Mouse (Mus musculus) CD8-positive naive resting alpha-beta T cell, adult 2 months (primary cell): ENCODE results near the gene Olfr730.

ENCODE experiments used
- DNase-seq, 2 experiments: peaks; one replicate each; pipeline ENCODE4 v3.0.0; 2022; ENCODE audit warnings: low read depth in 2 of 2, low spot score in 2 of 2

Gene Olfr730

DNA sequence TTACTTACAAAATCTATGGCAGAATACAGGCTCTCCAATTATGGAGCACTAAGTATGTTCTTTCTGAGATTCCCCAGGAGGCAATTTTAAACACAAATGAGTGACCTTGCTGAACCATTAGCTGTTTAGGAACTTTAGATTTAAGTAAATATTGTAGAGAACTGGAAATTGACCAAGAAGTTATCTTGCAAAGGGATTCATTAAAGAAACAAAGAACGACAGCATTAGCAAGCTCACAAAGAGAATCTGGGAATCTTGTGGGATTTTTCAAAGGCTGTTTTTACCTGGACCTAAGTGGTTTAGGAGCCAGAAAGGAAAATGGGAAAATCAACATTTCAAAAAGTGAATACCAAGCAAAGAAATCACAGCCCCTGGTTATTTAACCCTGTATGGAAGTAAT lies at the start of gene Olfr730:
TSS of gene Olfr730 (minus strand) at position 101 of the 400 bp plus-strand sequence.
- DNase-seq = no peak

DNA sequence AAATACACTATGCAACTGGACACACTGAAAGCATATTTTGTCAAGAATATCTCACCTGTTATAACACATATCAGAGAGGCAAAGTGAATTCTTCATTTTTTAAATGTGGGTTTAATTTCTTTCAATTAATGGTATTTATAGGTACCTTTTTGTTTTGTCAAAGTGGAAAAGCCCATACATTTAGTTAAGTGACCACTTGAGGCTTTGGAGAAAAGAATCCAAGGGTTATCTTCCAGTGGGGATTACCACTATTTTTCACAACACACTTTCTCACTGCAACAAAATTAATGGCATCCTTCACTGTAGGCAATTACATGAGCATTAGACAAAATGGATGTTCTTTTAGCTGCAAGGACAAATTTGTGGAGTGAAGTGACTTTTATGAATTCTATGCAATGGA lies 35.2 kb downstream of the Olfr730 start, which contains the start of gene Olfr729:
TSS of gene Olfr729 (minus strand) at position 101 of the 400 bp plus-strand sequence.
- DNase-seq = no peak

DNA sequence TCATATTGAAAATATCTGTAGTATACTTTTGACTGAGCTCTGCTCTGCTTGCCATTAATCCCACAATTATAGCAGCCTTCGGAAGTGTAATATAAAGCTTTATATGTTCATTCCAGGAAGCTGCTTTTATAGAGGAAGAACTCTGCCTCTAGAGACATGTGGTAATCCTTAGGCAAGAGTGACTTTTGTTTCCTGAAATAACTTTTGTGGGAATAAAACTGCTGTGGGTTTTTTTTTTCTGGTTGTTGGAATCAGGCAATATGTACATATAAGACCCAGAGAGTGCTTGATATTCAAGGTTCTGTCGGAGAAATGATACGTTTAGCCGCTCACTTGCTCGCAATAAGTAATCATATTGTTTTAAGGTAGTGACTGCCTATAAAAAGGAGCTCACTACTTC lies 45.4 kb downstream of the Olfr730 start, which contains the start of gene Olfr728:
TSS of gene Olfr728 (minus strand) at position 101 of the 400 bp plus-strand sequence.
- no peak for DNase-seq
